Mouse (Mus musculus) bone marrow macrophage, adult 2 months (primary cell): ENCODE measurements around the gene Zfp91.

Experiments
- CTCF ChIP-seq: IDR thresholded peaks from 2 replicates; pipeline ENCODE4 v1.5.1; 2012; ENCODE audit warnings: low read depth, mild to moderate bottlenecking, low read length, moderate library complexity
- POLR2A ChIP-seq: IDR thresholded peaks from 2 replicates; pipeline ENCODE4 v1.6.1; 2012; ENCODE audit warnings: mild to moderate bottlenecking, low read depth, low read length, borderline replicate concordance

- TF ChIP-seq CTCF (no peak), POLR2A (no peak)
Observed at GRCm38 (mm10) chr19:12820383-12820782, 24.5 kb upstream of the Zfp91 start.
